Mouse (Mus musculus) heart, postnatal 0 days (tissue): Measurements from ENCODE around the gene Casp8.

Experiments
- CTCF ChIP-seq: IDR thresholded peaks from 2 replicates; pipeline ENCODE4 v1.5.1; 2016; ENCODE audit warnings: antibody characterized with exemption, control low read depth, low read depth
- EP300 ChIP-seq: IDR thresholded peaks from 2 replicates; pipeline ENCODE4 v1.6.1; 2016; ENCODE audit warnings: antibody characterized with exemption, low read depth

DNA sequence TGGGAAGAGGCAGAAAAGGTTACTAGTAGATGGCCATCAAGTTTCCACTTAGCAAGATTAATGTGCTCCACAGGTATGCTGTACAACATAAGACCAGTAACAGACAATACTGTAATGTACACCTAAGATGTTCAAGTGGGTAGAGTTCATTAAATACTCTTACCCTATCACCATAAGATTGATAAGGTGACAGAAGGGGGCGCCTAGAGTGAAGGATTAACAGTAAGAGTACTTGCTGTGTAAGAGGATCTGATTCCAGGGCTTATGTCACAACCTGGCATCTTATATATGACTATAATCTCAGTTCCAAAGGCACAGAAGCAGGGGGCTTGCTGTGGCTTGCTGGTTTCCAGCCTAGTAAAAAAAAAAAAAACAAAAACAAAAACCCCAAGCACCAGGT, 16.9 kb upstream of the Casp8 start:
- TF ChIP-seq EP300 = no peak
- TF ChIP-seq CTCF = no peak
